ENCODE assay signal across 9 mouse cellular contexts in the genomic region with DNA sequence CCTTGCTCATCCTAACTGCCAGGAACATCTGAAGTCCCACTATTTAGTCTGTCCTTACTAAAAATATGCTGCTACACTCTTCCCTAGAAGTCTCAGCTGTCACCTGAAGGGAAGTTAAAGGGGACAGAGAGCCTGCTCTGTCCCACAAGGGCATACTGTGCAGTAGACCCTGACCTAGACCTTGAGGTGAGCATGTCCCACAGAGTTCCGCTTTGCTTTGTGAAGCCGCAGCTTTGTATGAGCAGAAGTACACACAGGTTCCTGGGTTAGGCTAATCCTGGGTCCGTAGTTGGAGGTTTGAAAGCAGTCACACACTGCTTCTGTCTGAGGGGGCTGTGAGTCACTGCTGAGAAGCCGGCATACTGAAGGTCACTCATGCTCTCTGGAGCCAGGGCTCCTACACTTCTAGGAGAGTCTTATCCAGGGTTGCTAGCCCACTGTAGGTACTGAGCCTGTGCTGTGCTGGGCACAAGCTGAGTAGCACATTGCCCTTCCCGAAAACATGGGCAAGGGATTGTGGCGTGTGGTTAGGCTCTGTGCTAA.
DNase-seq lines count a peak whose midpoint lies in the region; ATAC-seq lines count a peak whose summit lies in the region.
"Had no signal": no experiment of that assay in that cellular context is flagged by ENCODE, and none has a peak within 500 bp of the region (broad histone marks: within the 10 kb centered on the region; RNA-seq: fewer than 3 reads in every experiment).

No protein-coding gene starts in this region.

- H3K27me3 ChIP-seq in kidney, embryonic 14.5 days (ENCODE audit: control insufficient read depth, insufficient read depth, low read length), result no peaks in the 10 kb centered on the region
- no peaks in the 10 kb centered on the region for H3K27me3 ChIP-seq in midbrain, embryonic 15.5 days (replicated peaks)

- H3K4me1 ChIP-seq in kidney, embryonic 14.5 days (ENCODE audit: control insufficient read depth, insufficient read depth, low read length), result peaks cover 12% of the 10 kb centered on the region
- peaks cover 23% of the 10 kb centered on the region for H3K4me1 ChIP-seq in midbrain, embryonic 15.5 days

- H3K9me3 ChIP-seq in kidney, embryonic 14.5 days (ENCODE audit: control insufficient read depth, low read length), result no peaks in the 10 kb centered on the region
- H3K9me3 ChIP-seq in midbrain, embryonic 15.5 days, result no peaks in the 10 kb centered on the region

- H3K4me2 ChIP-seq in kidney, embryonic 14.5 days (replicated peaks; ENCODE audit: low read depth, low read length), result no peak overlapping the region
- no peak overlapping the region for H3K4me2 ChIP-seq in midbrain, embryonic 15.5 days

- H3K27ac ChIP-seq in kidney, embryonic 14.5 days (ENCODE audit: low read depth, low read length), result peak overlapping the region; percentile 57
- 0 out of 2 replicates have a peak overlapping the region, but pooled peaks have one; percentile 4 for H3K27ac ChIP-seq in midbrain, embryonic 15.5 days

- no peak for ATAC-seq in kidney, embryonic 14.5 days (ENCODE audit: low FRiP score, low TSS enrichment)
- ATAC-seq in midbrain, embryonic 15.5 days (replicated peaks), result no peak

- no peak overlapping the region for H3K9ac ChIP-seq in kidney, embryonic 14.5 days (ENCODE audit: low read depth, low read length)
- H3K9ac ChIP-seq in midbrain, embryonic 15.5 days, result no peak overlapping the region

- no peak overlapping the region for H3K4me3 ChIP-seq in kidney, embryonic 14.5 days (ENCODE audit: low read length)
- no peak overlapping the region for H3K4me3 ChIP-seq in midbrain, embryonic 15.5 days

- WGBS in kidney, embryonic 14.5 days, result 81% methylated on average over 6 of the region's 6 CpGs
- 79% methylated on average over 6 of the region's 6 CpGs for WGBS in midbrain, embryonic 15.5 days

- H3K36me3 ChIP-seq in kidney, embryonic 14.5 days (ENCODE audit: control insufficient read depth, insufficient read depth, low read length), result peaks cover 33% of the 10 kb centered on the region
- H3K36me3 ChIP-seq in midbrain, embryonic 15.5 days (replicated peaks), result no peaks in the 10 kb centered on the region

- DNase-seq in adrenal gland, adult 2 months, result peak; percentile 69
- no peak for DNase-seq in adrenal gland, adult 18-20 months (ENCODE audit: low spot score in 2 of 2)
- no peak for DNase-seq in kidney, postnatal 25 days
- DNase-seq in adrenal gland, postnatal 36 days, result peak; percentile 53 to 69
- no peak for DNase-seq in T-cell, adult 2 months (ENCODE audit: low spot score)
- no peak for DNase-seq in layer of hippocampus, adult 9-11 months
- DNase-seq: kidney, postnatal 10 days had no signal

Comparison
In these comparisons a context has a peak if more than half of its experiments do, and no peak if none do; other contexts are left out.
1. DNase-seq: peak in adrenal gland, adult 2 months (single experiment) and adrenal gland, postnatal 36 days (2 of 2); none in adrenal gland, adult 18-20 months (0 of 2), kidney, postnatal 25 days (0 of 2), T-cell, adult 2 months (single experiment) and layer of hippocampus, adult 9-11 months (single experiment).